Mouse (Mus musculus) liver, adult 2 months (tissue): ENCODE measurements around the gene Olfr1341.

Experiments used
- CTCF ChIP-seq: fragments of 200-500 bp; IDR thresholded peaks from 2 replicates; pipeline ENCODE4 v1.5.1; 2011; ENCODE audit warnings: low read depth, low read length, control low read depth
- POLR2A ChIP-seq: fragments of 200-500 bp; IDR thresholded peaks from 2 replicates; pipeline ENCODE4 v1.6.1; 2011; ENCODE audit warnings: low read length, control low read depth; ENCODE audit not compliant: insufficient read depth; ENCODE audit errors: extremely low read depth

DNA sequence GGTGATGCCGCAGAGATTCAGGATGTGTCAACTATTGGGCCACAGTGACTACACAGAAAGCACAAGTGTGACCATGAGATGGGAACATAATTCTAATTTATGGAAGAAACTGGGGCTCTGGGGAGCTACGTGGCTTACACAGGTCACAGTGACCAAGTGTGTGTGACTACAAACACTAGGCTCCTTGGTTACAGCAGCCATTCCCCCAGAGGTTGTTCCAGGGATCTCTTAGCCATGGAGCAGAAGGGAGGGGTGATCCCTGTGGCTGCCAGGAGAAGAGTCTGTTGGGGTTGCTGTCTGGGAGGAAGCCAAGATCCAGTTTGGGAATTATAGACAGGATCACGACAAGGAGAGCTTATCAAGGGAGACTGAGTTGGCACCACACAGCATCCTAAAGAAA is at the start of gene Olfr1341:
- TF ChIP-seq CTCF (no peak), POLR2A (no peak)
